Mouse (Mus musculus): ENCODE data around the gene Gm20906. TPM values are rescaled to one million over a fixed set of nuclear protein-coding genes. Genes with fewer than 3 reads are reported as not detected.

Gene Gm20906
- not detected for polyA plus RNA-seq (2017; shearing (Covaris generic))

GRCm38 (mm10) chrY:87550666-87551065 lies at the start of gene Gm20906:
Gene Gm20906, plus strand, starts transcription at chrY:87550966.

All from effector memory CD4-positive, alpha-beta T cell, adult 5 months (primary cell).